Mouse (Mus musculus): Measurements from ENCODE around the gene Aurkb.

DNA sequence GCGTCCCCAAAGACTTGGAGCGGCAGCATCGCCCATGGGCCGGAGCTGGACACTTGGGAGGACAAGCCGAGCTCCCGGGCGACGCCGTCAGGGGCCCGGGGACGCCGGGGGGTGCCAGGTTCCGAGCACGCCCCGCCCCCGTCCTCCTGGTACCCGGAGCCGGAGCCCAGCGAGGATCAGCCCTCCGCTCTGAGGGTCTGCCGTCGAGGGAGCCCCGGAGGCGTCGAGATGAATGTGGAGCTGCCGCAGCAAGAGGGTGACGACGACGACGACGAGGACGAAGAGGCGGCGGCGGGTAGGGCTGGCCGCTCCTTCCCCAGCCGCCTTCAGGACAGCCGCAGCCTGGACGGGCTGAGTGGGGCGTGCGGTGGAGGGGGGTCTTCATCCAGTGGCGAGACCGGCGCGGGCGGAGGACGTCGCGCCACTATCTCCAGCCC is 14.5 kb downstream of the Aurkb start:
- TF ChIP-seq CTCF (IDR thresholded peaks at IDR 0.05; ENCODE audit: low read depth, low read length) (no peak), POLR2A (IDR thresholded peaks at IDR 0.05; ENCODE audit: insufficient read depth, low read length) (no peak), EP300 (IDR thresholded peaks at IDR 0.05; ENCODE audit: insufficient read depth, low read depth, low read length) (no peak)
